Mouse (Mus musculus) liver, adult 2 months (tissue): Measurements from ENCODE around the gene Dusp23.

Source experiments
- CTCF ChIP-seq: fragments of 200-500 bp; IDR thresholded peaks from 2 replicates; pipeline ENCODE4 v1.5.1; 2011; ENCODE audit warnings: low read depth, low read length, control low read depth
- POLR2A ChIP-seq: fragments of 200-500 bp; IDR thresholded peaks from 2 replicates; pipeline ENCODE4 v1.6.1; 2011; ENCODE audit warnings: low read length, control low read depth; ENCODE audit not compliant: insufficient read depth; ENCODE audit errors: extremely low read depth

- TF ChIP-seq POLR2A (no peak), CTCF (peak; percentile 98)
Measured at GRCm38 (mm10) chr1:172619235-172619634, 13.5 kb downstream of the Dusp23 start.
